Mouse (Mus musculus) midbrain, postnatal 0 days (tissue): ENCODE measurements around the gene Tmprss2. TPM values are rescaled to one million over a fixed set of nuclear protein-coding genes. Genes with fewer than 3 reads are reported as not detected.

Experiments
- ATAC-seq: fragments of 200-750 bp; cut with Nextera tagmentation; 2 replicates; pipeline ENCODE4 v1.8.0; 2017; ENCODE audit warnings: moderate number of reproducible peaks, mild to moderate bottlenecking, moderate TSS enrichment, moderate library complexity; ENCODE audit not compliant: low FRiP score
- DNase-seq: peaks from one replicate; pipeline ENCODE4 v3.0.0-alpha.2; 2015; ENCODE audit warnings: low spot score
- H3K27ac ChIP-seq: fragments of 300-500 bp; sonication (generic); 2 replicates; pipeline ENCODE4 v1.5.1; 2014; ENCODE audit warnings: low read depth, mild to moderate bottlenecking, low read length, mixed read lengths
- H3K27me3 ChIP-seq: fragments of 300-500 bp; sonication (generic); 2 replicates; pipeline ENCODE4 v1.6.1; 2014; ENCODE audit warnings: low read length, control low read depth, mixed read lengths; ENCODE audit not compliant: insufficient read depth
- H3K36me3 ChIP-seq: fragments of 300-500 bp; sonication (generic); 2 replicates; pipeline ENCODE4 v1.6.1; 2014; ENCODE audit warnings: low read length, control low read depth, mixed read lengths; ENCODE audit not compliant: insufficient read depth
- H3K4me1 ChIP-seq: fragments of 300-500 bp; sonication (generic); 2 replicates; pipeline ENCODE4 v1.6.1; 2014; ENCODE audit warnings: mild to moderate bottlenecking, control low read depth, antibody characterized with exemption, low read length, mixed read lengths; ENCODE audit not compliant: insufficient read depth
- H3K4me2 ChIP-seq: fragments of 300-500 bp; sonication (generic); 2 replicates; pipeline ENCODE4 v1.6.1; 2014; ENCODE audit warnings: low read depth, mild to moderate bottlenecking, low read length, mixed read lengths; ENCODE audit not compliant: poor library complexity, severe bottlenecking
- H3K4me3 ChIP-seq: fragments of 300-500 bp; sonication (generic); 2 replicates; pipeline ENCODE4 v1.5.1; 2014; ENCODE audit warnings: low read depth, mild to moderate bottlenecking, low read length, moderate library complexity
- H3K9ac ChIP-seq: fragments of 300-500 bp; sonication (generic); replicated peaks from 2 replicates; pipeline ENCODE4 v1.6.1; 2014; ENCODE audit warnings: mild to moderate bottlenecking, low read length, moderate library complexity, mixed read lengths; ENCODE audit not compliant: poor library complexity, severe bottlenecking
- H3K9me3 ChIP-seq: fragments of 300-500 bp; sonication (generic); 2 replicates; pipeline ENCODE4 v1.6.1; 2016; ENCODE audit warnings: low read length, control low read depth
- CTCF ChIP-seq: IDR thresholded peaks from 2 replicates; pipeline ENCODE4 v1.5.1; 2016; ENCODE audit warnings: antibody characterized with exemption, mild to moderate bottlenecking
- WGBS: fragments of 180-500 bp; shearing (Covaris S2); extraction: QIAGEN DNeasy Blood & Tissue Kit; methylation state at CpG from one replicate; pipeline ENCODE4 v1.1.7; 2014; 5-methylcytosine and 5-hydroxymethylcytosine counted together
- polyA plus RNA-seq: library from polyadenylated mRNA; unstranded; fragments of >200 nt; fragmentation: Nextera tagmentation; extraction: Ambion mirVana; gene quantifications from 2 replicates; pipeline ENCODE4 v1.2.1, GENCODE M21; 2015
- total RNA-seq: library from RNA; depleted of rRNA; stranded (reverse); fragments of >200 nt; gene quantifications from 2 replicates; pipeline ENCODE4 v1.2.3, GENCODE M21; 2014

The Tmprss2 gene
- total and polyA plus RNA-seq, 2 experiments from 2014 or later = 0.22 TPM; not detected in 1

DNA sequence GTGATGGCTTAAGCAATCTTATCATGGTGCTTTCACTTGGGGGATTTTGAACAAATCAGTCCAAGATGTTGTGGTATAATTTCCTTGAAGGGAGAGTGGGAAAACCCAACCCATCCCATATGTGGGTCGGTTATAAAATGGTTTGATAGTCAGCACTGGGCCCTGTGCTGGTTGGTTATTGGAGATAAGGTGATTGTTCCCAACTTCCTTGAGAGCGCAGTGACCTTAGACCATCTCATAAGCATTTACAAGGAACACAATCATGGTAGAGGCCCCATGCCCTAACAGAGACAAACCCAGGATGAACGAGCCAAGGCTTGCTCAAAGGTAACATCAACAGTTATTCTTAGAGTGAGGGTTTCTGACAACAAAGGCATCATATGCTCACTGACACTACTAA is 28.6 kb upstream of the Tmprss2 start:
- Histone ChIP-seq H3K4me2 (no peak overlapping the region), H3K9me3 (no peaks in the 10 kb centered on the region), H3K4me3 (no peak overlapping the region), H3K27ac (no peak overlapping the region), H3K9ac (no peak overlapping the region), H3K36me3 (no peaks in the 10 kb centered on the region), H3K4me1 (no peaks in the 10 kb centered on the region), H3K27me3 (no peaks in the 10 kb centered on the region)
- ATAC-seq (no peak), DNase-seq (no peak)
- WGBS = 91% methylated on average over 3 of the region's 3 CpGs
- TF ChIP-seq CTCF = no peak

DNA sequence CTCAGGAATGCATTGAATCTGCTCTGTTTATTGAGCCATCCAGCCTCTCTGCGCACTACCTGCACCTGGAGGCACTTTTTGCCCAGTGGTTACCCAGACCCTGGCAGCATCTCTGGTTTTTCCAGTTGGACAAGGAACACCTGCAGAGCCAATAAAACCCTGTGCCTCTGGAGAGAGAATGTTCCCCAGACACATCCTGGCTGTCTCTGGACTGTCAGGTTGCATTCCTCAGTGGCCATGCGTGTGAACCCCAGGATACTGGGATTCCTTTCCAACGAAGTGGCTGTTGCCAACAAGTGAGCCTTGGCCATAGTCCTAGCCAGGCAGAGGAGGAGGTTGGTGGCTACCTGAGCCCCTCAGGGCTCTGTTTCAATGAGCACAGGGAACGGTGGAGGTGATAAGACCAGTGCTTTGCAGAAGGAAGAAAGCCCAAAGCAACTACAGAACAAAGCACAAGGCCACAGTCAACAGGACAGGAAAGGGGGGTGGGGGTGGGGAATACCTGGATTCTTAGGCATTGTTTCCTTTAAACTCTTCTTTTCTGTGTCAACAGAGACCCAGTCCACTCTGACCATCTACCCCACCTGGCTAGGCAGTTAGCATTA is 22.0 kb upstream of the Tmprss2 start:
- no peak overlapping the region for H3K27ac ChIP-seq
- H3K4me2 ChIP-seq = no peak overlapping the region
- no peak for TF ChIP-seq CTCF
- no peaks in the 10 kb centered on the region for H3K4me1 ChIP-seq
- no peaks in the 10 kb centered on the region for H3K36me3 ChIP-seq
- no peaks in the 10 kb centered on the region for H3K27me3 ChIP-seq
- no peaks in the 10 kb centered on the region for H3K9me3 ChIP-seq
- H3K4me3 ChIP-seq = no peak overlapping the region
- H3K9ac ChIP-seq = no peak overlapping the region
- 68% methylated on average over 4 of the region's 4 CpGs for WGBS
- ATAC-seq = no peak
- no peak for DNase-seq

GRCm38 (mm10) chr16:97623166-97623565 is 12.2 kb upstream of the Tmprss2 start:
- H3K4me3 ChIP-seq = no peak overlapping the region
- WGBS = 86% methylated on average over 6 of the region's 6 CpGs
- no peak for ATAC-seq

GRCm38 (mm10) chr16:97622383-97622889 is 11.4 kb upstream of the Tmprss2 start:
- TF ChIP-seq CTCF = no peak
- H3K27ac ChIP-seq = no peak overlapping the region
- DNase-seq (no peak), ATAC-seq (no peak)
- H3K4me2 ChIP-seq = no peak overlapping the region
- no peaks in the 10 kb centered on the region for H3K27me3 ChIP-seq
- H3K4me3 ChIP-seq = no peak overlapping the region
- H3K9me3 ChIP-seq = no peaks in the 10 kb centered on the region
- no peak overlapping the region for H3K9ac ChIP-seq
- H3K4me1 ChIP-seq = no peaks in the 10 kb centered on the region
- WGBS = 51% methylated on average over 2 of the region's 2 CpGs
- H3K36me3 ChIP-seq = no peaks in the 10 kb centered on the region

More at GRCm38 (mm10) chr16:97623166-97623565, 12.2 kb upstream of the Tmprss2 start:
- Histone ChIP-seq H3K36me3 (no peaks in the 10 kb centered on the region), H3K4me1 (no peaks in the 10 kb centered on the region), H3K9me3 (no peaks in the 10 kb centered on the region), H3K4me2 (no peak overlapping the region), H3K27ac (no peak overlapping the region), H3K9ac (no peak overlapping the region), H3K27me3 (no peaks in the 10 kb centered on the region)
- no peak for TF ChIP-seq CTCF
- DNase-seq = no peak

- no peaks in the 10 kb centered on the region for H3K36me3 ChIP-seq
- no peaks in the 10 kb centered on the region for H3K4me1 ChIP-seq
- no peak for TF ChIP-seq CTCF
- H3K27me3 ChIP-seq = no peaks in the 10 kb centered on the region
- H3K27ac ChIP-seq = no peak overlapping the region
- no peak overlapping the region for H3K9ac ChIP-seq
- ATAC-seq = no peak
- 79% methylated on average over 2 of the region's 2 CpGs for WGBS
- no peak overlapping the region for H3K4me2 ChIP-seq
- no peak overlapping the region for H3K4me3 ChIP-seq
- H3K9me3 ChIP-seq = no peaks in the 10 kb centered on the region
- DNase-seq = no peak
These were observed 7.3 kb upstream of the Tmprss2 start for GRCm38 (mm10) chr16:97618285-97618684.

DNA sequence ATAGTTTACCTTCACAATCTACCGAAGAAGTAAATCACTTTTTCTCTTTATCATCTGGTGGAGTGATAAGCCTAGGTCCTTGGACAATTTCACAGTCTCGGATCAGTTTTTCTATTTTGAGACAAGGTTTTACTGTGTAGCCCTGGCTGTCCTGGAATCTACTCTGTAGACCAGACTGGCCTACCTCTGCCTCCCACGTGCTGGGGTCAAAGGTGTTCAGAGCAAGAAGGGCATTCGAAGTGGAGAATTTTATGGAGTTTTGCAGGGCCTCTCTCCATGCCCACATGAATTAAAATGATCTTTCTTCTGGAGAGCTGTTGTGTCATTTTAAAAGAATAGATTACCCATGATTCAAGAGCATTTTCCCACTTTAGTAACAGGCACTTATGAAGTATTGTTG is 1.0 kb upstream of the Tmprss2 start:
- H3K9ac ChIP-seq = no peak overlapping the region
- WGBS = 62% methylated on average over 4 of the region's 4 CpGs
- H3K36me3 ChIP-seq = no peaks in the 10 kb centered on the region
- no peak for ATAC-seq
- H3K27ac ChIP-seq = no peak overlapping the region
- TF ChIP-seq CTCF = no peak
- H3K4me3 ChIP-seq = no peak overlapping the region
- no peak overlapping the region for H3K4me2 ChIP-seq
- no peaks in the 10 kb centered on the region for H3K9me3 ChIP-seq
- peaks cover 36% of the 10 kb centered on the region for H3K27me3 ChIP-seq
- no peak for DNase-seq
- peaks cover 5% of the 10 kb centered on the region; the same call in 1 of the 2 replicates for H3K4me1 ChIP-seq
